Mouse (Mus musculus) MEL (cell line): ENCODE results near the gene Unc119. TPM values are rescaled to one million over a fixed set of nuclear protein-coding genes. Genes with fewer than 3 reads are reported as not detected.

ENCODE experiments used
- DNase-seq: peaks from one replicate; pipeline ENCODE4 v3.0.0; 2011; ENCODE audit warnings: low read depth, low spot score
- H3K27ac ChIP-seq: 2 replicates; pipeline ENCODE4 v1.5.1; 2012; ENCODE audit warnings: low read depth, mild to moderate bottlenecking, control low read depth, low read length, moderate library complexity; ENCODE audit not compliant: control insufficient read depth
- H3K27me3 ChIP-seq, 2 experiments: fragments of 150-350 bp in 1 of 2; sonication (generic) in 1 of 2; 2 replicates each; pipeline ENCODE4 v1.6.1; 2012; ENCODE audit warnings: low read length in 2 of 2, mild to moderate bottlenecking in 2 of 2, improper control_type of control experiment in 1 of 2, moderate library complexity in 1 of 2; ENCODE audit not compliant: insufficient read depth in 2 of 2, control insufficient read depth in 1 of 2
- H3K36me3 ChIP-seq, 2 experiments: 2 replicates each; pipeline ENCODE4 v1.6.1; 2012 to 2014; ENCODE audit warnings: low read length in 2 of 2, improper control_type of control experiment in 1 of 2, inconsistent platforms in 1 of 2, mild to moderate bottlenecking in 1 of 2; ENCODE audit not compliant: insufficient read depth in 2 of 2, control insufficient read depth in 1 of 2
- H3K4me1 ChIP-seq, 2 experiments: fragments of 150-350 bp in 1 of 2; sonication (generic) in 1 of 2; 2 replicates each; pipeline ENCODE4 v1.6.1; 2012; ENCODE audit warnings: low read length in 2 of 2, improper control_type of control experiment in 1 of 2, mild to moderate bottlenecking in 1 of 2; ENCODE audit not compliant: insufficient read depth in 2 of 2, control insufficient read depth in 1 of 2
- H3K4me3 ChIP-seq, 2 experiments: fragments of 150-350 bp in 1 of 2; sonication (generic) in 1 of 2; 2 replicates each; pipeline ENCODE4 v1.5.1; 2012; ENCODE audit warnings: low read depth in 2 of 2, low read length in 2 of 2, mild to moderate bottlenecking in 2 of 2, moderate library complexity in 2 of 2, control low read depth in 1 of 2, improper control_type of control experiment in 1 of 2; ENCODE audit not compliant: control insufficient read depth in 1 of 2, insufficient read depth in 1 of 2
- H3K79me2 ChIP-seq: 2 replicates; pipeline ENCODE4 v1.6.1; 2012; ENCODE audit warnings: mild to moderate bottlenecking, low read length, moderate library complexity; ENCODE audit not compliant: control insufficient read depth, poor library complexity, insufficient read depth
- H3K9ac ChIP-seq: 2 replicates; pipeline ENCODE4 v1.6.1; 2012; ENCODE audit warnings: low read depth, mild to moderate bottlenecking, control low read depth, low read length, moderate library complexity; ENCODE audit not compliant: control insufficient read depth, poor library complexity, severe bottlenecking
- H3K9me3 ChIP-seq: fragments of 150-350 bp; sonication (generic); replicated peaks from 2 replicates; pipeline ENCODE4 v1.6.1; 2012; ENCODE audit warnings: mild to moderate bottlenecking, low read length, improper control_type of control experiment, moderate library complexity; ENCODE audit not compliant: insufficient read depth
- BHLHE40 ChIP-seq: IDR thresholded peaks from 2 replicates; pipeline ENCODE4 v1.6.1; 2012; ENCODE audit warnings: low read depth, mild to moderate bottlenecking, inconsistent platforms, low read length, improper control_type of control experiment, borderline replicate concordance
- E2F4 ChIP-seq: IDR thresholded peaks from 2 replicates; pipeline ENCODE4 v1.6.1; 2011; ENCODE audit warnings: low read depth, low read length, improper control_type of control experiment, borderline replicate concordance
- EP300 ChIP-seq, 2 experiments: IDR thresholded peaks; 2 replicates each; pipeline ENCODE4 v1.6.1; 2011; ENCODE audit warnings: improper control_type of control experiment in 2 of 2, low read length in 2 of 2, low read depth in 1 of 2, mild to moderate bottlenecking in 1 of 2
- ETS1 ChIP-seq: IDR thresholded peaks from 2 replicates; pipeline ENCODE4 v1.6.1; 2012; ENCODE audit warnings: low read depth, mild to moderate bottlenecking, inconsistent platforms, low read length, improper control_type of control experiment, moderate library complexity
- GABPA ChIP-seq: IDR thresholded peaks from 2 replicates; pipeline ENCODE4 v1.6.1; 2012; ENCODE audit warnings: low read depth, mild to moderate bottlenecking, inconsistent platforms, low read length, improper control_type of control experiment, moderate library complexity
- GATA1 ChIP-seq: IDR thresholded peaks from 2 replicates; pipeline ENCODE4 v1.6.1; 2011; ENCODE audit warnings: low read depth, low read length, improper control_type of control experiment
- HCFC1 ChIP-seq: IDR thresholded peaks from 2 replicates; pipeline ENCODE4 v1.6.1; 2012; ENCODE audit warnings: low read depth, mild to moderate bottlenecking, inconsistent platforms, low read length, improper control_type of control experiment, moderate library complexity
- JUND ChIP-seq: IDR thresholded peaks from 2 replicates; pipeline ENCODE4 v1.6.1; 2011; ENCODE audit warnings: low read depth, mild to moderate bottlenecking, improper control_type of control experiment, low read length
- MAX ChIP-seq: IDR thresholded peaks from 2 replicates; pipeline ENCODE4 v1.6.1; 2011; ENCODE audit warnings: low read length, improper control_type of control experiment
- MAZ ChIP-seq: IDR thresholded peaks from 2 replicates; pipeline ENCODE4 v1.6.1; 2012; ENCODE audit warnings: low read depth, mild to moderate bottlenecking, inconsistent platforms, low read length, improper control_type of control experiment
- MYB ChIP-seq: IDR thresholded peaks from 2 replicates; pipeline ENCODE4 v1.6.1; 2011; ENCODE audit warnings: mild to moderate bottlenecking, low read depth, low read length, improper control_type of control experiment
- POLR2AphosphoS5 ChIP-seq: IDR thresholded peaks from 2 replicates; pipeline ENCODE4 v1.6.1; 2012; ENCODE audit warnings: low read depth, borderline replicate concordance, mild to moderate bottlenecking, inconsistent platforms, low read length, moderate library complexity, mixed read lengths
- SIN3A ChIP-seq: IDR thresholded peaks from 2 replicates; pipeline ENCODE4 v1.6.1; 2012; ENCODE audit warnings: low read length, improper control_type of control experiment, inconsistent platforms
- TAL1 ChIP-seq: IDR thresholded peaks from 2 replicates; pipeline ENCODE4 v1.6.1; 2012; ENCODE audit warnings: mild to moderate bottlenecking, inconsistent platforms, low read length, moderate library complexity, mixed read lengths
- TBP ChIP-seq: IDR thresholded peaks from 2 replicates; pipeline ENCODE4 v1.8.0; 2011; ENCODE audit warnings: low read depth, low read length, improper control_type of control experiment
- TCF12 ChIP-seq: IDR thresholded peaks from 2 replicates; pipeline ENCODE4 v1.6.1; 2014; ENCODE audit warnings: low read depth, mild to moderate bottlenecking, inconsistent platforms, low read length, improper control_type of control experiment, moderate library complexity
- UBTF ChIP-seq: IDR thresholded peaks from 2 replicates; pipeline ENCODE4 v1.6.1; 2012; ENCODE audit warnings: low read depth, mild to moderate bottlenecking, inconsistent platforms, low read length, improper control_type of control experiment, moderate library complexity, borderline replicate concordance; ENCODE audit not compliant: insufficient read depth
- ZC3H11A ChIP-seq: IDR thresholded peaks from 2 replicates; pipeline ENCODE4 v1.6.1; 2012; ENCODE audit warnings: low read depth, mild to moderate bottlenecking, inconsistent platforms, low read length, improper control_type of control experiment
- ZKSCAN1 ChIP-seq: IDR thresholded peaks from 2 replicates; pipeline ENCODE4 v1.6.1; 2012; ENCODE audit warnings: low read depth, mild to moderate bottlenecking, inconsistent platforms, low read length, improper control_type of control experiment, moderate library complexity
- ZMIZ1 ChIP-seq: IDR thresholded peaks from 2 replicates; pipeline ENCODE4 v1.6.1; 2012; ENCODE audit warnings: low read depth, mild to moderate bottlenecking, inconsistent platforms, low read length, improper control_type of control experiment, moderate library complexity
- ZNF384 ChIP-seq: IDR thresholded peaks from 2 replicates; pipeline ENCODE4 v1.6.1; 2012; ENCODE audit warnings: low read depth, mild to moderate bottlenecking, inconsistent platforms, low read length, improper control_type of control experiment
- polyA plus RNA-seq, 2 experiments: library from polyadenylated mRNA; stranded (reverse) in 1 of 2; unstranded in 1 of 2; fragments of >175 nt in 1 of 2; fragments of >200 nt in 1 of 2; gene quantifications; 2 replicates each; pipeline versions ENCODE4 v1.2.1 to v1.2.4; 2012; ENCODE audit warnings: low replicate concordance in 2 of 2, low read depth in 1 of 2; ENCODE audit not compliant: insufficient read length in 2 of 2, insufficient read depth in 1 of 2, missing spikeins in 1 of 2
- total RNA-seq: library from RNA; depleted of rRNA; stranded (reverse); fragments of 300-350 nt; gene quantifications from 2 replicates; pipeline ENCODE4 v1.2.3, GENCODE M21; 2012

Gene Unc119
- total and polyA plus RNA-seq, 3 experiments: 61.7 to 140 TPM; not detected in 1

DNA sequence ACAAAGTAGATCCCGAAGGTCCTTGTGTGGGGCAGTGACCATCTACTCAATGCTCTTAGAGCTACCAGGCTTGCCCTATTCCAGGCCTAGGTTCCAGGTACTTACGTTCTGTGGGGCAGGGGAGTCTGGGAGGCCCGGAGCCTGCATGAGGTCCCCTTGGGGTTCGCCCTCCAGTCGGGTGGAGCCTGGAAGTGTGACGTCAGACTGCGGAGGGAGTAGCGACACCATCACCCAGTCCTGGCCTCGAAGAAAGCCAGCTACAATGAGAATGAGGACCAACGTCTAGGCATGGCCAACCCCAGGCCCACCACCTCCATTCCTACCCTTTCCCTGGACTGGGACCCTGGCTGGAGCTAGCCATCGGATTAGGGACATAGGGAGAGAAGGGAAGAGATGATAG, 28.4 kb downstream of the Unc119 start (continued):
- TF ChIP-seq TBP (no peak), MAZ (no peak), BHLHE40 (no peak)

DNA sequence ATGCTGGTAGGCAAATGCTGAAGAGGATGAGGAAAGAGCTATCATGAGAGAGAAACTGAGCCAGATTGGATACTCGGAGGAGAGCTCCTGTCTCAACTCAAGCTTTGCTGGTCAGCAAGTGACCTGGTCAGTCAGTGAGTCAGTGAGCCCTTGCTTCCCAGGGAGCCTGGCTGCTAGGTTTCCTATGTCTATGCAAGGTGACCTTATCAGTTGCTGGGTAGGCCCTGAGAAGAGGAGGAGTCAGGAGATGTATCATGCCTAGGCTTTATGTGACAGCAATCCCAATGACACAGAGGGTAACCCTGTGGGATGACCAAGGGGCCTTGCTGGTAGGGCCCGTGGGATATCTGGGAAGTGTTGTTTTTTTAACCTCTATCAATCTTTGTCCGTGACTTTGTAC, 28.9 kb downstream of the Unc119 start:
- no peak for TF ChIP-seq POLR2AphosphoS5
- TF ChIP-seq TBP: no peak
- no peak for TF ChIP-seq ZMIZ1
- no peak for TF ChIP-seq UBTF
- TF ChIP-seq JUND: no peak
- no peak for TF ChIP-seq EP300 (IDR thresholded peaks at IDR 0.05; ENCODE audit: low read depth in 1 of 2, low read length in 2 of 2)
- TF ChIP-seq ETS1: no peak
- TF ChIP-seq MYB: no peak
- TF ChIP-seq TCF12: no peak
- TF ChIP-seq ZC3H11A: no peak
- Histone ChIP-seq H3K4me3 (no peak overlapping the region), H3K27me3 (peaks cover 28 to 42% of the 10 kb centered on the region in 2 experiments), H3K9me3 (no peaks in the 10 kb centered on the region), H3K79me2 (no peaks in the 10 kb centered on the region), H3K36me3 (no peaks in the 10 kb centered on the region), H3K27ac (no peak overlapping the region), H3K9ac (no peak overlapping the region), H3K4me1 (no peaks in the 10 kb centered on the region)
- no peak for DNase-seq

DNA sequence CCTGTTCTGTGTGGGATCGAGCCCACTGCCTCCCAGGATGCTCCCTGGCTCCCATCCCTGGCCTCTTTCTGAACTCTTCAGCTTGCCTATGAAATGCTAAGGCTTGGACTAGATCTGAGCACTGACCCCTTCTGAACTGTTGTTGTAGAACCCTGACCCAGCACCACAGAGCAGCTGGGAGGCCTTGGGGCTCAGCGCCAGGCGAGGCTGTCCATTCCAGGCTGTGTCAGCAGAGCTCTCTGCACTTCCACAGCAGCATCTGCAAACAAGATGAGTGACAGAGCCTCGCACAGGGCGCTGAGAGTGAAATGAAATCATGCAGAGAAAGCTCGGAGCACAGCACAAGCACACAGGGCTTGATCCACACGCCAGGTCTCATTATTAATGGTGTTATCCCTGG, 29.3 kb downstream of the Unc119 start:
- Histone ChIP-seq H3K9ac (no peak overlapping the region), H3K79me2 (no peaks in the 10 kb centered on the region)
- no peak for TF ChIP-seq MAX
- TF ChIP-seq TAL1: no peak
- TF ChIP-seq MAZ: no peak
- TF ChIP-seq E2F4: no peak
- no peak for TF ChIP-seq ETS1
- no peak for TF ChIP-seq ZKSCAN1
- TF ChIP-seq HCFC1: no peak
- no peak for TF ChIP-seq GABPA
- no peak for TF ChIP-seq ZMIZ1
- TF ChIP-seq TBP: no peak
- no peak for TF ChIP-seq POLR2AphosphoS5
- no peak for TF ChIP-seq ZNF384
- TF ChIP-seq GATA1: no peak
- TF ChIP-seq SIN3A: no peak
- no peak for TF ChIP-seq TCF12
- no peak for TF ChIP-seq EP300 (IDR thresholded peaks at IDR 0.05; ENCODE audit: low read depth in 1 of 2, low read length in 2 of 2)
- TF ChIP-seq, all 39 proteins: peak for 0
- Histone ChIP-seq H3K4me3 (no peak overlapping the region), H3K36me3 (no peaks in the 10 kb centered on the region), H3K27me3 (peaks cover 32 to 38% of the 10 kb centered on the region in 2 experiments), H3K4me1 (no peaks in the 10 kb centered on the region), H3K9me3 (no peaks in the 10 kb centered on the region), H3K27ac (no peak overlapping the region)
- no peak for DNase-seq
